Mouse (Mus musculus) erythroblast, embryonic 14.5 days (primary cell): ENCODE results near the gene Rps6ka5. TPM values are rescaled to one million over a fixed set of nuclear protein-coding genes. Genes with fewer than 3 reads are reported as not detected.

Source experiments
- H3K27me3 ChIP-seq: 2 replicates; pipeline ENCODE4 v1.6.1; 2012; ENCODE audit warnings: inconsistent platforms; ENCODE audit not compliant: control insufficient read depth
- H3K36me3 ChIP-seq: 2 replicates; pipeline ENCODE4 v1.6.1; 2012; ENCODE audit warnings: mild to moderate bottlenecking, inconsistent platforms; ENCODE audit not compliant: control insufficient read depth
- H3K4me1 ChIP-seq: 2 replicates; pipeline ENCODE4 v1.6.1; 2012; ENCODE audit warnings: inconsistent platforms; ENCODE audit not compliant: control insufficient read depth
- H3K4me3 ChIP-seq: replicated peaks from 2 replicates; pipeline ENCODE3; 2012; ENCODE audit warnings: moderate library complexity, mild to moderate bottlenecking, inconsistent platforms
- H3K9me3 ChIP-seq: 2 replicates; pipeline ENCODE4 v1.6.1; 2012; ENCODE audit warnings: low read length, inconsistent platforms, mixed read lengths; ENCODE audit not compliant: control insufficient read depth
- GATA1 ChIP-seq: IDR thresholded peaks from 2 replicates; pipeline ENCODE4 v1.6.1; 2012; ENCODE audit warnings: low read length, inconsistent platforms, mixed read lengths
- TAL1 ChIP-seq: IDR thresholded peaks from 3 replicates; pipeline ENCODE4 v1.6.1; 2012; ENCODE audit warnings: low read length, inconsistent platforms, mixed read lengths
- polyA plus RNA-seq: library from polyadenylated mRNA; stranded (reverse); fragments of >175 nt; gene quantifications from 2 replicates; pipeline ENCODE4 v1.2.3, GENCODE M21; 2012

Rps6ka5 gene
- polyA plus RNA-seq, 1 experiment = 0.15 TPM

GRCm38 (mm10) chr12:100640726-100641125, 86.1 kb downstream of the Rps6ka5 start:
- no peaks in the 10 kb centered on the region for H3K9me3 ChIP-seq
- no peak for TF ChIP-seq GATA1
- TF ChIP-seq TAL1 = no peak
- H3K4me1 ChIP-seq = peaks cover 2% of the 10 kb centered on the region; the same call in 1 of the 2 replicates
- H3K36me3 ChIP-seq = no peaks in the 10 kb centered on the region
- no peaks in the 10 kb centered on the region for H3K27me3 ChIP-seq
- H3K4me3 ChIP-seq = no peak overlapping the region

- Histone ChIP-seq H3K4me1 (peaks cover 2% of the 10 kb centered on the region; the same call in 1 of the 2 replicates), H3K9me3 (no peaks in the 10 kb centered on the region), H3K36me3 (no peaks in the 10 kb centered on the region), H3K4me3 (no peak overlapping the region), H3K27me3 (no peaks in the 10 kb centered on the region)
- no peak for TF ChIP-seq TAL1
- no peak for TF ChIP-seq GATA1
Measured at GRCm38 (mm10) chr12:100639680-100640079, 87.1 kb downstream of the Rps6ka5 start.

- Histone ChIP-seq H3K27me3 (no peaks in the 10 kb centered on the region), H3K4me3 (no peak overlapping the region), H3K4me1 (peaks cover 2% of the 10 kb centered on the region; the same call in 1 of the 2 replicates), H3K36me3 (no peaks in the 10 kb centered on the region), H3K9me3 (no peaks in the 10 kb centered on the region)
- no peak for TF ChIP-seq TAL1
- no peak for TF ChIP-seq GATA1
Measured at GRCm38 (mm10) chr12:100637886-100638285, 88.9 kb downstream of the Rps6ka5 start.

- TF ChIP-seq TAL1 (no peak), GATA1 (no peak)
- Histone ChIP-seq H3K9me3 (no peaks in the 10 kb centered on the region), H3K27me3 (no peaks in the 10 kb centered on the region), H3K4me1 (peaks cover 2% of the 10 kb centered on the region; the same call in 1 of the 2 replicates), H3K4me3 (no peak overlapping the region), H3K36me3 (no peaks in the 10 kb centered on the region)
Measured at GRCm38 (mm10) chr12:100636733-100637132, 90.0 kb downstream of the Rps6ka5 start.

- Histone ChIP-seq H3K27me3 (no peaks in the 10 kb centered on the region), H3K4me1 (peaks cover 2% of the 10 kb centered on the region; the same call in 1 of the 2 replicates), H3K4me3 (no peak overlapping the region), H3K36me3 (no peaks in the 10 kb centered on the region), H3K9me3 (no peaks in the 10 kb centered on the region)
- TF ChIP-seq GATA1 (no peak), TAL1 (no peak)
Measured at GRCm38 (mm10) chr12:100636299-100636633, 90.5 kb downstream of the Rps6ka5 start.

- Histone ChIP-seq H3K4me1 (peaks cover 2% of the 10 kb centered on the region; the same call in 1 of the 2 replicates), H3K4me3 (no peak overlapping the region), H3K36me3 (no peaks in the 10 kb centered on the region), H3K9me3 (no peaks in the 10 kb centered on the region), H3K27me3 (no peaks in the 10 kb centered on the region)
- TF ChIP-seq TAL1 (no peak), GATA1 (no peak)
Measured at GRCm38 (mm10) chr12:100635601-100636298, 91.0 kb downstream of the Rps6ka5 start.

GRCm38 (mm10) chr12:100633231-100633630, 93.6 kb downstream of the Rps6ka5 start:
- no peak overlapping the region for H3K4me3 ChIP-seq
- no peaks in the 10 kb centered on the region; the same call in 1 of the 2 replicates for H3K4me1 ChIP-seq
- no peaks in the 10 kb centered on the region for H3K36me3 ChIP-seq
- H3K27me3 ChIP-seq = no peaks in the 10 kb centered on the region
- TF ChIP-seq TAL1 = no peak
- no peak for TF ChIP-seq GATA1
- no peaks in the 10 kb centered on the region for H3K9me3 ChIP-seq

- H3K4me3 ChIP-seq = no peak overlapping the region
- no peaks in the 10 kb centered on the region for H3K27me3 ChIP-seq
- H3K9me3 ChIP-seq = no peaks in the 10 kb centered on the region
- no peaks in the 10 kb centered on the region for H3K36me3 ChIP-seq
- no peaks in the 10 kb centered on the region; the same call in 1 of the 2 replicates for H3K4me1 ChIP-seq
- TF ChIP-seq GATA1 = no peak
- TF ChIP-seq TAL1 = no peak
Measured at GRCm38 (mm10) chr12:100631286-100631685, 95.5 kb downstream of the Rps6ka5 start.

GRCm38 (mm10) chr12:100629126-100629920, 97.5 kb downstream of the Rps6ka5 start:
- Histone ChIP-seq H3K4me3 (no peak overlapping the region), H3K36me3 (no peaks in the 10 kb centered on the region), H3K4me1 (no peaks in the 10 kb centered on the region; the same call in 1 of the 2 replicates), H3K9me3 (no peaks in the 10 kb centered on the region), H3K27me3 (no peaks in the 10 kb centered on the region)
- no peak for TF ChIP-seq GATA1
